Mouse (Mus musculus): ENCODE measurements around the gene Tm6sf2.

- TF ChIP-seq POLR2A (IDR thresholded peaks at IDR 0.05; ENCODE audit: control insufficient read depth, extremely low read depth, insufficient read depth, low read length, poor library complexity) (no peak), CTCF (IDR thresholded peaks at IDR 0.05; ENCODE audit: borderline replicate concordance, control insufficient read depth, extremely low read depth, insufficient read depth, low read length, poor library complexity) (no peak)
Measured at GRCm38 (mm10) chr8:70084191-70085065, 11.7 kb downstream of the Tm6sf2 start.
